Mouse (Mus musculus) bone marrow, adult 2 months (tissue): ENCODE measurements around the gene Gsk3a. TPM values are rescaled to one million over a fixed set of nuclear protein-coding genes. Genes with fewer than 3 reads are reported as not detected.

Source experiments
- H3K27ac ChIP-seq: fragments of 200-500 bp; 2 replicates; pipeline ENCODE4 v1.5.1; 2012; ENCODE audit warnings: low read depth, mild to moderate bottlenecking, control low read depth, inconsistent platforms, low read length; ENCODE audit not compliant: control insufficient read depth, poor library complexity, insufficient read depth
- H3K4me1 ChIP-seq: fragments of 200-500 bp; 2 replicates; pipeline ENCODE4 v1.6.1; 2011; ENCODE audit warnings: low read length; ENCODE audit not compliant: control insufficient read depth, insufficient read depth
- H3K4me3 ChIP-seq: fragments of 200-500 bp; replicated peaks from 2 replicates; pipeline ENCODE3; 2011; ENCODE audit warnings: mild to moderate bottlenecking, low read depth, low read length, control low read depth; ENCODE audit not compliant: control insufficient read depth
- CTCF ChIP-seq: fragments of 200-500 bp; IDR thresholded peaks from 2 replicates; pipeline ENCODE4 v1.5.1; 2011; ENCODE audit warnings: low read length, control low read depth; ENCODE audit not compliant: control insufficient read depth, insufficient read depth
- POLR2A ChIP-seq: fragments of 200-500 bp; IDR thresholded peaks from 2 replicates; pipeline ENCODE4 v1.6.1; 2011; ENCODE audit warnings: low read depth, mild to moderate bottlenecking, control low read depth, low read length, borderline replicate concordance; ENCODE audit not compliant: control insufficient read depth
- whole genome bisulfite sequencing: fragments of 180-500 bp; shearing (Covaris S2); methylation state at CpG from one replicate; pipeline ENCODE4 v1.1.7; 2018; 5-methylcytosine and 5-hydroxymethylcytosine counted together
- polyA plus RNA-seq: library from polyadenylated mRNA; stranded (reverse); fragments of >200 nt; gene quantifications from 2 replicates; pipeline ENCODE4 v1.2.4, GENCODE M21; 2011; ENCODE audit warnings: low replicate concordance; ENCODE audit not compliant: missing spikeins, insufficient read depth, insufficient read length

Gene Gsk3a
- polyA plus RNA-seq, 1 experiment = 56.8 TPM

GRCm38 (mm10) chr7:25275555-25276298, 38.1 kb upstream of the Gsk3a start:
- H3K27ac ChIP-seq = no peak overlapping the region
- 81% methylated on average over 9 of the region's 9 CpGs for WGBS
- peaks cover 8% of the 10 kb centered on the region for H3K4me1 ChIP-seq
- TF ChIP-seq POLR2A (no peak), CTCF (no peak)
- H3K4me3 ChIP-seq = no peak overlapping the region

- Histone ChIP-seq H3K4me3 (no peak overlapping the region), H3K4me1 (peaks cover 7% of the 10 kb centered on the region), H3K27ac (no peak overlapping the region)
- 81% methylated on average over 3 of the region's 3 CpGs for WGBS
- TF ChIP-seq CTCF (no peak), POLR2A (no peak)
These were observed 37.3 kb upstream of the Gsk3a start for GRCm38 (mm10) chr7:25274996-25275395.

GRCm38 (mm10) chr7:25274571-25274970, 36.9 kb upstream of the Gsk3a start:
- TF ChIP-seq CTCF = no peak
- TF ChIP-seq POLR2A = no peak
- Histone ChIP-seq H3K27ac (no peak overlapping the region), H3K4me3 (no peak overlapping the region), H3K4me1 (peaks cover 11% of the 10 kb centered on the region)
- 27% methylated on average over 5 of the region's 5 CpGs for WGBS

GRCm38 (mm10) chr7:25273259-25274241, 35.9 kb upstream of the Gsk3a start:
- peaks cover 12% of the 10 kb centered on the region for H3K4me1 ChIP-seq
- no peak for TF ChIP-seq CTCF
- TF ChIP-seq POLR2A = 0 out of 2 replicates have a peak, but pooled peaks have one; percentile 4
- peak overlapping the region; percentile 57 for H3K27ac ChIP-seq
- no peak overlapping the region for H3K4me3 ChIP-seq
- WGBS = 82% methylated on average over 22 of the region's 22 CpGs

- peaks cover 11% of the 10 kb centered on the region for H3K4me1 ChIP-seq
- TF ChIP-seq CTCF (no peak), POLR2A (peak; percentile 22; the same call in 1 of the 2 replicates)
- no peak overlapping the region; the same call in 1 of the 2 replicates for H3K27ac ChIP-seq
- no peak overlapping the region for H3K4me3 ChIP-seq
- 92% methylated on average over 38 of the region's 38 CpGs for WGBS
These were observed 35.0 kb upstream of the Gsk3a start for GRCm38 (mm10) chr7:25272445-25273258.

- 92% methylated on average over 30 of the region's 30 CpGs for WGBS
- peaks cover 12% of the 10 kb centered on the region for H3K4me1 ChIP-seq
- H3K4me3 ChIP-seq = no peak overlapping the region
- no peak overlapping the region for H3K27ac ChIP-seq
- no peak for TF ChIP-seq CTCF
- 0 out of 2 replicates have a peak, but pooled peaks have one; percentile 8 for TF ChIP-seq POLR2A
These were observed 34.2 kb upstream of the Gsk3a start for GRCm38 (mm10) chr7:25271651-25272444.

- H3K4me3 ChIP-seq = no peak overlapping the region
- peaks cover 12% of the 10 kb centered on the region for H3K4me1 ChIP-seq
- H3K27ac ChIP-seq = no peak overlapping the region; the same call in 1 of the 2 replicates
- no peak for TF ChIP-seq CTCF
- no peak for TF ChIP-seq POLR2A
- 88% methylated on average over 35 of the region's 35 CpGs for WGBS
These were observed 33.3 kb upstream of the Gsk3a start for GRCm38 (mm10) chr7:25270652-25271633.
